Mouse (Mus musculus): ENCODE data around the gene Ugt1a1. TPM values are rescaled to one million over a fixed set of nuclear protein-coding genes. Genes with fewer than 3 reads are reported as not detected.

Gene Ugt1a1
- polyA plus RNA-seq, 1 experiment from 2014 or later, result not detected

GRCm38 (mm10) chr1:88235046-88235893 is 23.5 kb downstream of the Ugt1a1 start:
- WGBS, result 61% methylated on average over 11 of the region's 11 CpGs
- Histone ChIP-seq H3K4me3 (ENCODE audit: low read depth, low read length) (no peak overlapping the region), H3K27me3 (ENCODE audit: insufficient read depth, low read length) (no peaks in the 10 kb centered on the region), H3K9me3 (ENCODE audit: low read depth, low read length) (peaks cover 84% of the 10 kb centered on the region), H3K36me3 (ENCODE audit: insufficient read depth) (no peaks in the 10 kb centered on the region), H3K4me2 (no peak overlapping the region), H3K4me1 (ENCODE audit: insufficient read depth) (no peaks in the 10 kb centered on the region), H3K27ac (ENCODE audit: low read depth) (no peak overlapping the region), H3K9ac (no peak overlapping the region)
- ATAC-seq (ENCODE audit: insufficient read depth) (0 out of 2 replicates have a peak, but pooled peaks have one; percentile 3), DNase-seq (no peak)
- no peak for TF ChIP-seq CTCF (IDR thresholded peaks at IDR 0.05; ENCODE audit: low read depth)

DNA sequence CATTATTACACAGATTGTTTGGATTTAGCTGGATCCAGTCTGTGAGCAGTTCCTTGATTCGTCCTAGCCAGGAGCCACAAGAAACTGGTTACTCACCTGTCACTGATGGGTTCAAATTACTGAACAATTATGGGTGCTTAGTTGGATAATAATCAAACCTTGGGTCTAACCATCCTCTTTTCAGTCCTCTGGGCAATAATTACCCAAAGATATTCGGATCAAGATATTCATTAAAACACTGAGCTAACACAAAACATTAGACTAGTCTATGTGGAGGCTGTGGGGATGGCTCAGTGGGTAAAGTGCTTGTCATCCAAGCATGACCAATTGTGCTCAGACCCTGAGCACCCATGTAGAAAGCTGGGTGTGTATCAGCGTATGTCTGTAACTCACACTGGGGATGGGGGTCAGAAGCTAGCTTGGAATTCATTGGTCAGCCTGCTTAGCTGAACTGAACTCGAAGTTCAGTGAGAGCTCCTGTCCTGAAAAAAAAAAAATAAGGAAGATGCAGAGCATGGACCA is 24.2 kb downstream of the Ugt1a1 start:
- Histone ChIP-seq H3K27me3 (ENCODE audit: insufficient read depth, low read length) (no peaks in the 10 kb centered on the region), H3K4me3 (ENCODE audit: low read depth, low read length) (no peak overlapping the region), H3K4me1 (ENCODE audit: insufficient read depth) (no peaks in the 10 kb centered on the region), H3K9me3 (ENCODE audit: low read depth, low read length) (peaks cover 84% of the 10 kb centered on the region), H3K4me2 (no peak overlapping the region), H3K9ac (no peak overlapping the region), H3K36me3 (ENCODE audit: insufficient read depth) (no peaks in the 10 kb centered on the region), H3K27ac (ENCODE audit: low read depth) (no peak overlapping the region)
- DNase-seq, result no peak
- no peak for TF ChIP-seq CTCF (IDR thresholded peaks at IDR 0.05; ENCODE audit: low read depth)
- ATAC-seq (ENCODE audit: insufficient read depth), result no peak
- WGBS, result 59% methylated on average over 4 of the region's 4 CpGs

DNA sequence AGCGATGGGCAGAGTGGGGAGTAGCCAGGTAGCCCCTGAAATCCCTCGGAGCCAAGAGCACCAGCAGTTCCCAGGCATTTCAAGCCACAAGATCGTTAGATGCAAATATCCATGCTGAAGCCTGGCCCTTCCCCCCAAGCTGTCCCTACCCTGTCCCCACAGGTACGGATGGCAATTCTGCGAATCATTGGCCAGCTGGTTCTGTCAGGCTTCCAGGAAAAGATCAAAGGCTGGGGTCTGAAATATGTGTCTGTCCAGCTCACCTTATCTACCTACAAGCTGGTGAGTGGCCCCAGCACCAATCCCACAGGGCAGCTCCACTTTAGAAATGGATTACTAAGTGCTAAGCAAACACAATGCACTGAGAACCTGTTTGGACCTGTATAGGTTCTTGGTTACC is 25.6 kb downstream of the Ugt1a1 start:
- Histone ChIP-seq H3K4me2 (no peak overlapping the region), H3K9ac (no peak overlapping the region), H3K4me1 (ENCODE audit: insufficient read depth) (no peaks in the 10 kb centered on the region), H3K27me3 (ENCODE audit: insufficient read depth, low read length) (no peaks in the 10 kb centered on the region), H3K4me3 (ENCODE audit: low read depth, low read length) (no peak overlapping the region), H3K27ac (ENCODE audit: low read depth) (no peak overlapping the region), H3K36me3 (ENCODE audit: insufficient read depth) (no peaks in the 10 kb centered on the region), H3K9me3 (ENCODE audit: low read depth, low read length) (peaks cover 85% of the 10 kb centered on the region)
- ATAC-seq (ENCODE audit: insufficient read depth) (no peak), DNase-seq (no peak)
- 73% methylated on average over 5 of the region's 5 CpGs for WGBS
- TF ChIP-seq CTCF (IDR thresholded peaks at IDR 0.05; ENCODE audit: low read depth), result no peak

GRCm38 (mm10) chr1:88238771-88239170 is 27.0 kb downstream of the Ugt1a1 start:
- Histone ChIP-seq H3K4me2 (no peak overlapping the region), H3K4me3 (ENCODE audit: low read depth, low read length) (no peak overlapping the region), H3K9ac (no peak overlapping the region), H3K27me3 (ENCODE audit: insufficient read depth, low read length) (no peaks in the 10 kb centered on the region), H3K36me3 (ENCODE audit: insufficient read depth) (no peaks in the 10 kb centered on the region), H3K9me3 (ENCODE audit: low read depth, low read length) (peaks cover 88% of the 10 kb centered on the region), H3K27ac (ENCODE audit: low read depth) (no peak overlapping the region), H3K4me1 (ENCODE audit: insufficient read depth) (no peaks in the 10 kb centered on the region)
- ATAC-seq (ENCODE audit: insufficient read depth) (no peak), DNase-seq (no peak)
- TF ChIP-seq CTCF (IDR thresholded peaks at IDR 0.05; ENCODE audit: low read depth), result no peak
- 69% methylated on average over 6 of the region's 6 CpGs for WGBS

GRCm38 (mm10) chr1:88240072-88240471 is 28.3 kb downstream of the Ugt1a1 start:
- no peak overlapping the region for H3K4me3 ChIP-seq (ENCODE audit: low read depth, low read length)
- WGBS, result 71% methylated on average over 5 of the region's 5 CpGs
- H3K4me1 ChIP-seq (ENCODE audit: insufficient read depth), result no peaks in the 10 kb centered on the region
- no peak for TF ChIP-seq CTCF (IDR thresholded peaks at IDR 0.05; ENCODE audit: low read depth)
- H3K9me3 ChIP-seq (ENCODE audit: low read depth, low read length), result peaks cover 88% of the 10 kb centered on the region
- ATAC-seq (ENCODE audit: insufficient read depth), result no peak
- H3K27ac ChIP-seq (ENCODE audit: low read depth), result no peak overlapping the region
- H3K36me3 ChIP-seq (ENCODE audit: insufficient read depth), result no peaks in the 10 kb centered on the region
- H3K4me2 ChIP-seq, result no peak overlapping the region
- H3K9ac ChIP-seq, result no peak overlapping the region
- no peaks in the 10 kb centered on the region for H3K27me3 ChIP-seq (ENCODE audit: insufficient read depth, low read length)
- no peak for DNase-seq

GRCm38 (mm10) chr1:88240579-88240978 is 28.8 kb downstream of the Ugt1a1 start:
- Histone ChIP-seq H3K4me1 (ENCODE audit: insufficient read depth) (no peaks in the 10 kb centered on the region), H3K9ac (no peak overlapping the region), H3K4me3 (ENCODE audit: low read depth, low read length) (no peak overlapping the region), H3K36me3 (ENCODE audit: insufficient read depth) (no peaks in the 10 kb centered on the region), H3K27ac (ENCODE audit: low read depth) (no peak overlapping the region), H3K9me3 (ENCODE audit: low read depth, low read length) (peaks cover 87% of the 10 kb centered on the region), H3K4me2 (no peak overlapping the region), H3K27me3 (ENCODE audit: insufficient read depth, low read length) (no peaks in the 10 kb centered on the region)
- 66% methylated on average over 4 of the region's 4 CpGs for WGBS
- ATAC-seq (ENCODE audit: insufficient read depth), result peak; percentile 6; the same call in 1 of the 2 replicates
- no peak for DNase-seq
- no peak for TF ChIP-seq CTCF (IDR thresholded peaks at IDR 0.05; ENCODE audit: low read depth)

GRCm38 (mm10) chr1:88243861-88244260 is 32.1 kb downstream of the Ugt1a1 start:
- Histone ChIP-seq H3K9me3 (ENCODE audit: low read depth, low read length) (peaks cover 94% of the 10 kb centered on the region), H3K4me1 (ENCODE audit: insufficient read depth) (no peaks in the 10 kb centered on the region), H3K36me3 (ENCODE audit: insufficient read depth) (no peaks in the 10 kb centered on the region), H3K4me2 (no peak overlapping the region), H3K4me3 (ENCODE audit: low read depth, low read length) (no peak overlapping the region), H3K9ac (no peak overlapping the region), H3K27ac (ENCODE audit: low read depth) (no peak overlapping the region), H3K27me3 (ENCODE audit: insufficient read depth, low read length) (no peaks in the 10 kb centered on the region)
- WGBS, result 57% methylated on average over 5 of the region's 5 CpGs
- TF ChIP-seq CTCF (IDR thresholded peaks at IDR 0.05; ENCODE audit: low read depth), result no peak
- DNase-seq, result no peak
- no peak for ATAC-seq (ENCODE audit: insufficient read depth)

Data from lung, embryonic 14.5 days (tissue).